Mouse (Mus musculus) midbrain, postnatal 0 days (tissue): ENCODE data around the gene Hist1h2bc. TPM values are rescaled to one million over a fixed set of nuclear protein-coding genes. Genes with fewer than 3 reads are reported as not detected.
"Not testable (repeated sequence)": the region's sequence is repeated elsewhere in the genome, so short reads cannot be mapped to it uniquely, and the experiment has no call there.

Experiments
- ATAC-seq: fragments of 200-750 bp; cut with Nextera tagmentation; 2 replicates; pipeline ENCODE4 v1.8.0; 2017; ENCODE audit warnings: moderate number of reproducible peaks, mild to moderate bottlenecking, moderate TSS enrichment, moderate library complexity; ENCODE audit not compliant: low FRiP score
- DNase-seq: peaks from one replicate; pipeline ENCODE4 v3.0.0-alpha.2; 2015; ENCODE audit warnings: low spot score
- H3K27ac ChIP-seq: fragments of 300-500 bp; sonication (generic); 2 replicates; pipeline ENCODE4 v1.5.1; 2014; ENCODE audit warnings: low read depth, mild to moderate bottlenecking, low read length, mixed read lengths
- H3K27me3 ChIP-seq: fragments of 300-500 bp; sonication (generic); 2 replicates; pipeline ENCODE4 v1.6.1; 2014; ENCODE audit warnings: low read length, control low read depth, mixed read lengths; ENCODE audit not compliant: insufficient read depth
- H3K36me3 ChIP-seq: fragments of 300-500 bp; sonication (generic); 2 replicates; pipeline ENCODE4 v1.6.1; 2014; ENCODE audit warnings: low read length, control low read depth, mixed read lengths; ENCODE audit not compliant: insufficient read depth
- H3K4me1 ChIP-seq: fragments of 300-500 bp; sonication (generic); 2 replicates; pipeline ENCODE4 v1.6.1; 2014; ENCODE audit warnings: mild to moderate bottlenecking, control low read depth, antibody characterized with exemption, low read length, mixed read lengths; ENCODE audit not compliant: insufficient read depth
- H3K4me2 ChIP-seq: fragments of 300-500 bp; sonication (generic); 2 replicates; pipeline ENCODE4 v1.6.1; 2014; ENCODE audit warnings: low read depth, mild to moderate bottlenecking, low read length, mixed read lengths; ENCODE audit not compliant: poor library complexity, severe bottlenecking
- H3K4me3 ChIP-seq: fragments of 300-500 bp; sonication (generic); 2 replicates; pipeline ENCODE4 v1.5.1; 2014; ENCODE audit warnings: low read depth, mild to moderate bottlenecking, low read length, moderate library complexity
- H3K9ac ChIP-seq: fragments of 300-500 bp; sonication (generic); replicated peaks from 2 replicates; pipeline ENCODE4 v1.6.1; 2014; ENCODE audit warnings: mild to moderate bottlenecking, low read length, moderate library complexity, mixed read lengths; ENCODE audit not compliant: poor library complexity, severe bottlenecking
- H3K9me3 ChIP-seq: fragments of 300-500 bp; sonication (generic); 2 replicates; pipeline ENCODE4 v1.6.1; 2016; ENCODE audit warnings: low read length, control low read depth
- CTCF ChIP-seq: IDR thresholded peaks from 2 replicates; pipeline ENCODE4 v1.5.1; 2016; ENCODE audit warnings: antibody characterized with exemption, mild to moderate bottlenecking
- WGBS: fragments of 180-500 bp; shearing (Covaris S2); extraction: QIAGEN DNeasy Blood & Tissue Kit; methylation state at CpG from one replicate; pipeline ENCODE4 v1.1.7; 2014; 5-methylcytosine and 5-hydroxymethylcytosine counted together
- polyA plus RNA-seq: library from polyadenylated mRNA; unstranded; fragments of >200 nt; fragmentation: Nextera tagmentation; extraction: Ambion mirVana; gene quantifications from 2 replicates; pipeline ENCODE4 v1.2.1, GENCODE M21; 2015
- total RNA-seq: library from RNA; depleted of rRNA; stranded (reverse); fragments of >200 nt; gene quantifications from 2 replicates; pipeline ENCODE4 v1.2.3, GENCODE M21; 2014

Gene Hist1h2bc
- total and polyA plus RNA-seq, 2 experiments from 2014 or later: 23.7 to 125 TPM

DNA sequence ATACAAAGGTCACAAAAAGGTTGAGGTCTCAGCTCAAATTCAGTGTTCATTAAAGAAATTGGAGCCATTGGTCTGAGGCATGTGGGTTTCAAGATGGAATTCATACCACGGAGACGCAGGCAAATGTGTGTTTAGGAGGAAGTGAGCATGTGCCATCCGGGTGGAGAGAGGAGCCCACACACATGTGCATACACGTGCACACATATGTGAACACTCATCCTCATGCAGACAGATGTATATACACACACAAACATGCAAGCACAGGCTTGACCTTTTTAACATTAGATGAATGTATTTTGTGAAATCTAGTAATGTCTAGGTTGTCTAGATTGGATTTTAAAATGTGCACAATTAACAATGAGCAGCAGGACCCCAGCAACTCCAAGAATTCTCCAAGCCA is 18.2 kb downstream of the Hist1h2bc start:
- H3K4me3 ChIP-seq: no peak overlapping the region
- no peak overlapping the region for H3K4me2 ChIP-seq
- no peak overlapping the region for H3K9ac ChIP-seq
- no peaks in the 10 kb centered on the region for H3K36me3 ChIP-seq
- no peaks in the 10 kb centered on the region for H3K9me3 ChIP-seq
- DNase-seq (no peak), ATAC-seq (no peak)
- WGBS: 89% methylated on average over 4 of the region's 4 CpGs
- no peaks in the 10 kb centered on the region for H3K4me1 ChIP-seq
- no peak for TF ChIP-seq CTCF
- H3K27me3 ChIP-seq: no peaks in the 10 kb centered on the region
- H3K27ac ChIP-seq: no peak overlapping the region

DNA sequence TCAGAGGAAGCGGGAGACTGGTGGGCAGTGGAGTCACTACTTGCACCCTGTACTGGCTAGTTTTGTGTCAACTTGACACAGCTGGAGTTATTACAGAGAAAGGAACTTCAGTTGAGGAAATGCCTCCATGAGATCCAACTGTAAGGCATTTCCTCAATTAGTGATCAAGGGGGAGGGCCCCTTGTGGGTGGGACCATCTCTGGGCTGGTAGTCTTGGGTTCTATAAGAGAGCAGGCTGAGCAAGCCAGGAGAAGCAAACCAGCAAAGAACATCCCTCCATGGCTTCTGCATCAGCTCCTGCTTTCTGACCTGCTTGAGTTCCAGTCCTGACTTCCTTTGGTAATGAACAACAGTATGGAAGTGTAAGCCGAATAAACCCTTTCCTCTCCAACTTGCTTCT is 18.8 kb downstream of the Hist1h2bc start:
- not testable (repeated sequence) for DNase-seq, H3K9ac ChIP-seq, H3K4me3 ChIP-seq, H3K27ac ChIP-seq, H3K36me3 ChIP-seq, H3K4me2 ChIP-seq, H3K9me3 ChIP-seq, H3K4me1 ChIP-seq, ATAC-seq, H3K27me3 ChIP-seq
- 95% methylated on average over 2 of the region's 2 CpGs for WGBS

DNA sequence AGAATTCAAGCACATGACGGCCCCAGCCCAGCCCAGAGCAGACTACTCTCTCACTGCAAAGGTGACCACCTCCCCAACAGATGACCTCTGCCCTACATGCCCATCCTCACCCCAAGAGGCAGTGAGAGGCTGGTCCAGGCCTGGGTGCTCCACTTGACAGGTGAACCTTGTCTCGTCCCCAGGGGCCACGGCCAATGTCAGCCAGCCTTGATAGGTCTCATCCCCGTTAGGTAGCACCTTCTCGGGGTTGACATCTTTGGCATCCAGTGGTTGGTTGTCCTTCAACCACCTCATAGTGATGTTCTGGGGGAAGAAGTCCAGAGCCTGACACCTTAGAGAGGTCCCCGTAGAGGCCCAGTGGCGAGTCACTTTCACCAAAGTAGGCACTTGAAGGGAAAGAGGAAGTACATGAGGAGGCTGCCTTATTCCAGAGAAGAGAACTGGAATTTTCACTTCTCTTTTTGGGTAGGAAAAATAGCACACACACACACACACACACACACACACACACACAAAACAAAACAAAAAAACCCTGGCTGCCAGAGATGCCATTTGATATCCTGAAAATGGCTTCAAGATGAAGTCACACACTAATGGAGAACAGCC is 21.9 kb downstream of the Hist1h2bc start:
- no peak for ATAC-seq
- Histone ChIP-seq H3K9ac (no peak overlapping the region), H3K9me3 (no peaks in the 10 kb centered on the region), H3K4me3 (no peak overlapping the region), H3K36me3 (no peaks in the 10 kb centered on the region), H3K4me1 (no peaks in the 10 kb centered on the region), H3K27ac (no peak overlapping the region), H3K4me2 (no peak overlapping the region), H3K27me3 (no peaks in the 10 kb centered on the region)
- no peak for DNase-seq
- 97% methylated on average over 7 of the region's 7 CpGs for WGBS
- TF ChIP-seq CTCF: no peak

DNA sequence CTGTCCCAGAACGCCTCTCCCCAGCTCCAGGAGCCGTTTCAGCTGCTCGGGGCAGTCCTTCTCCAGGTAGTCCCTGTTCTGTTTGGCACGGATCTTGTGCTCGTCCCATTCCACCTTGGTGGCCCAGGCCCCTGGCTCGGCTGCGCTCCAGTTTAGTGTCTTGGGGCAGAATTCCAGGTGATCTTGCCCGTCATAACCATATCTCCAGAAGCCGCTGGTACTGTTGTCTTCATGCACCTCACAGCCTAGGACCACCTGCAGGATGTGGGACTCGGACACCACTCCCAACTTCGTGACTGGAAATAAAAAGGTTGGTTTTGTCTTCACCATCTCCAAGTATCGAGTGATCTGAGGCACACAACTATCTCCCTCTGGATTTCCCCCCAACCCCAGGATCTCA is 22.8 kb downstream of the Hist1h2bc start:
- TF ChIP-seq CTCF: no peak

DNA sequence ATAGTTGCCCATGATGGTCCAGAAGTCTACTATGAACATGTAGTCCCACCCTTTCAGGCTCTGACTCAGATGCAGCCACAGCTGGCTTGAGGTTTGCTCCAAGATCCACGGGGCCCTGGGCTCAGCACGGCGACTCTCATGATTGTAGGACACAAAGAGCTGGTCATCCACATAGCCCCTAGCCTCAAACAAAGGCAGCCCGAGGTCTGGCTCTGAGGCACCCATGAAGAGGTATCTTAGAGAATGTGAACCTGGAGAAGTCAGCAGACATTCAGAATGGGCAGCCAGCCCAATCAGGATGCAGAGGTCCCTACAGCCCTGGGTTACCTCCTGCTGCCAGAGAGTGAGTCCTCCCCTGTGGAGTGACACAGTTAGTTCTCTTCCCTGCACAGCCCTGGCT is 24.0 kb downstream of the Hist1h2bc start:
- Histone ChIP-seq H3K4me3 (no peak overlapping the region), H3K36me3 (no peaks in the 10 kb centered on the region), H3K4me2 (no peak overlapping the region), H3K9ac (no peak overlapping the region), H3K27ac (no peak overlapping the region), H3K4me1 (no peaks in the 10 kb centered on the region), H3K27me3 (no peaks in the 10 kb centered on the region), H3K9me3 (no peaks in the 10 kb centered on the region)
- ATAC-seq: no peak
- DNase-seq: no peak
- WGBS: 87% methylated on average over 4 of the region's 4 CpGs
- TF ChIP-seq CTCF: no peak

More for the DNA sequence above, 22.8 kb downstream of the Hist1h2bc start:
- Histone ChIP-seq H3K27me3 (no peaks in the 10 kb centered on the region), H3K9me3 (no peaks in the 10 kb centered on the region), H3K27ac (no peak overlapping the region), H3K36me3 (no peaks in the 10 kb centered on the region), H3K4me3 (no peak overlapping the region), H3K4me1 (no peaks in the 10 kb centered on the region), H3K4me2 (no peak overlapping the region), H3K9ac (no peak overlapping the region)
- 94% methylated on average over 12 of the region's 12 CpGs for WGBS
- DNase-seq (no peak), ATAC-seq (no peak)

DNA sequence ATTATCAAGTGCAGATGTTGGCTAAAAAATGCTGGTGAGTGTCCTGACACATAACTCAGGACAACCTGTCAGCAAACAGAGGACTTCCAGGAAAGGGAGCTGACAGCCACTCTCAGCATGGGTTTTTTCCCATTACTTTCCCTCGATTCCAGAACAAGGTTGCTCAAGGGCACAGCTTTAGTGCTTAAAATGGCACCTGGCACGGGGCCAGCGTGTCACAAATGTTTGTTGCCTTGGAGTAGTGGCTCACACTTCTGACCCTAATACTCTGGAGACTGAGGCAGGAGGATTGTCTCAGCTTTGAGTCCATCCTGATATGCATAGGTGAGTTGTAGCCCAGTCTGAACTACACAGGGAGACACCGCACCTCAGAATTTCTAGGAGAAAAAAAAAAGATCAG is 24.7 kb downstream of the Hist1h2bc start:
- TF ChIP-seq CTCF: no peak
- no peak overlapping the region for H3K4me3 ChIP-seq
- no peak overlapping the region for H3K4me2 ChIP-seq
- no peak overlapping the region for H3K27ac ChIP-seq
- ATAC-seq: no peak
- WGBS: 83% methylated on average over 4 of the region's 4 CpGs
- H3K27me3 ChIP-seq: no peaks in the 10 kb centered on the region
- H3K4me1 ChIP-seq: no peaks in the 10 kb centered on the region
- no peaks in the 10 kb centered on the region for H3K36me3 ChIP-seq
- no peaks in the 10 kb centered on the region for H3K9me3 ChIP-seq
- no peak for DNase-seq
- no peak overlapping the region for H3K9ac ChIP-seq
